Mouse (Mus musculus): Measurements from ENCODE around the gene Dhrs7c.

The Dhrs7c gene

GRCm38 (mm10) chr11:67839810-67840209 is 41.8 kb downstream of the Dhrs7c start:
- DNase-seq (ENCODE audit: low spot score) = no peak

GRCm38 (mm10) chr11:67845193-67845592 is 47.2 kb downstream of the Dhrs7c start:
- no peak for DNase-seq (ENCODE audit: low spot score)

GRCm38 (mm10) chr11:67851770-67852169 is 53.8 kb downstream of the Dhrs7c start:
- no peak for DNase-seq (ENCODE audit: low spot score)

- DNase-seq (ENCODE audit: low spot score) = no peak
These were observed 56.0 kb downstream of the Dhrs7c start for GRCm38 (mm10) chr11:67853996-67854395.

GRCm38 (mm10) chr11:67855035-67855434 is 57.0 kb downstream of the Dhrs7c start:
- DNase-seq (ENCODE audit: low spot score) = no peak

- DNase-seq (ENCODE audit: low spot score) = no peak
These were observed 60.5 kb downstream of the Dhrs7c start for GRCm38 (mm10) chr11:67858518-67858917.

GRCm38 (mm10) chr11:67860743-67861398 is 62.9 kb downstream of the Dhrs7c start:
- no peak for DNase-seq (ENCODE audit: low spot score)

GRCm38 (mm10) chr11:67861399-67861838 is 63.4 kb downstream of the Dhrs7c start:
- no peak for DNase-seq (ENCODE audit: low spot score)

GRCm38 (mm10) chr11:67865100-67865499 is 67.1 kb downstream of the Dhrs7c start:
- DNase-seq (ENCODE audit: low spot score) = no peak

Measured in ovary, postnatal 14 days (tissue).